Mouse (Mus musculus): ENCODE data around the gene Lst1. TPM values are rescaled to one million over a fixed set of nuclear protein-coding genes. Genes with fewer than 3 reads are reported as not detected.

Gene Lst1
- total RNA-seq, 2 experiments from 2014 or later = 4.6 to 5.3 TPM

GRCm38 (mm10) chr17:35158850-35159593, 29.2 kb downstream of the Lst1 start:
- no peak for DNase-seq

- DNase-seq = no peak
Measured at GRCm38 (mm10) chr17:35157661-35158175, 30.5 kb downstream of the Lst1 start.

GRCm38 (mm10) chr17:35157254-35157653, 31.0 kb downstream of the Lst1 start:
- DNase-seq = no peak

GRCm38 (mm10) chr17:35156461-35157200, 31.6 kb downstream of the Lst1 start:
- no peak for DNase-seq

GRCm38 (mm10) chr17:35155451-35155850, 32.8 kb downstream of the Lst1 start:
- DNase-seq = no peak

GRCm38 (mm10) chr17:35154616-35155015, 33.6 kb downstream of the Lst1 start:
- no peak for DNase-seq

- DNase-seq = no peak
Measured at GRCm38 (mm10) chr17:35153931-35154330, 34.3 kb downstream of the Lst1 start.

- DNase-seq = no peak
Measured at GRCm38 (mm10) chr17:35153077-35153476, 35.2 kb downstream of the Lst1 start.

GRCm38 (mm10) chr17:35152121-35152520, 36.1 kb downstream of the Lst1 start:
- DNase-seq = no peak

- DNase-seq = no peak
Measured at GRCm38 (mm10) chr17:35147922-35148639, 40.2 kb downstream of the Lst1 start.

- DNase-seq = no peak
Measured at GRCm38 (mm10) chr17:35147348-35147747, 40.9 kb downstream of the Lst1 start.

- DNase-seq = no peak
Measured at GRCm38 (mm10) chr17:35146139-35146538, 42.1 kb downstream of the Lst1 start.

GRCm38 (mm10) chr17:35141971-35142370, 46.3 kb downstream of the Lst1 start:
- DNase-seq = no peak

GRCm38 (mm10) chr17:35140490-35140996, 47.7 kb downstream of the Lst1 start:
- no peak for DNase-seq

- no peak for DNase-seq
Measured at GRCm38 (mm10) chr17:35139269-35139668, 49.0 kb downstream of the Lst1 start.

GRCm38 (mm10) chr17:35135591-35136320, 52.5 kb downstream of the Lst1 start:
- DNase-seq = no peak

Small RNA genes within 50 kb of the gene (microRNA-seq; reads per million reads assigned to microRNA genes)
- gene Mir6973a = 0 reads per million in 2 experiments
- 0 reads per million in 2 experiments for gene Mir6974

Other genes with a start within 250 kb of the Lst1 start
- 1 to 10 TPM; 2.2 to 4.3 TPM for gene Hspa1b, start 229.2 kb downstream of the Lst1 start, total RNA-seq (2021)
- gene Gm20481, start 218.5 kb downstream of the Lst1 start, total RNA-seq (2021) = not detected
- 1 to 10 TPM; 3.8 to 6.4 TPM for gene Hspa1a, start 216.3 kb downstream of the Lst1 start, total RNA-seq (2021)
- 1 to 10 TPM; 6.2 to 9.9 TPM for gene Hspa1l, start 215.7 kb downstream of the Lst1 start, total RNA-seq (2021)
- 10 to 100 TPM; 24.7 to 28.2 TPM for gene Lsm2, start 206.6 kb downstream of the Lst1 start, total RNA-seq (2021)
- gene Vars, start 187.5 kb downstream of the Lst1 start, total RNA-seq (2021) = 10 to 100 TPM; 31.4 to 40.7 TPM
- gene Vwa7, start 171.9 kb downstream of the Lst1 start, total RNA-seq (2021) = 1 to 10 TPM; 2.0 to 2.5 TPM
- 1 to 10 TPM; 2.8 to 3.1 TPM for gene Sapcd1, start 160.4 kb downstream of the Lst1 start, total RNA-seq (2021)
- 1 to 10 TPM; 1.5 to 3.5 TPM for gene Msh5, start 141.7 kb downstream of the Lst1 start, total RNA-seq (2021)
- 10 to 100 TPM; 39.2 to 50.5 TPM for gene Clic1, start 138.5 kb downstream of the Lst1 start, total RNA-seq (2021)
- gene Ddah2, start 129.4 kb downstream of the Lst1 start, total RNA-seq (2021) = 10 to 100 TPM; 45.3 to 51.9 TPM
- gene Ly6g6c, start 123.1 kb downstream of the Lst1 start, total RNA-seq (2021) = not detected
- gene Mpig6b, start 122.3 kb downstream of the Lst1 start, total RNA-seq (2021) = under 1 TPM in 1 of 2 experiments, not detected in 1; 0.20 TPM
- not detected for gene Ly6g6e, start 111.5 kb downstream of the Lst1 start, total RNA-seq (2021)
- under 1 TPM in 1 of 2 experiments, not detected in 1; 0.97 TPM for gene Ly6g6d, start 110.4 kb downstream of the Lst1 start, total RNA-seq (2021)
- under 1 TPM in 1 of 2 experiments, not detected in 1; 0.23 TPM for gene Ly6g6f, start 102.8 kb downstream of the Lst1 start, total RNA-seq (2021)
- 10 to 100 TPM; 59.1 to 65.0 TPM for gene Abhd16a, start 99.2 kb downstream of the Lst1 start, total RNA-seq (2021)
- gene Ly6g5c, start 80.2 kb downstream of the Lst1 start, total RNA-seq (2021) = not detected
- under 1 TPM in 1 of 2 experiments, not detected in 1; 0.34 TPM for gene Ly6g5b, start 73.0 kb downstream of the Lst1 start, total RNA-seq (2021)
- gene Gpank1, start 67.0 kb downstream of the Lst1 start, total RNA-seq (2021) = 1 to 10 TPM; 4.9 to 6.3 TPM
- gene Csnk2b, start 66.4 kb downstream of the Lst1 start, total RNA-seq (2021) = 100 to 1,000 TPM; 165 to 166 TPM
- gene D17H6S53E, start 62.1 kb downstream of the Lst1 start, total RNA-seq (2021) = 10 to 100 TPM; 11.8 to 18.8 TPM
- not detected for gene Apom, start 56.4 kb downstream of the Lst1 start, total RNA-seq (2021)
- 100 to 1,000 TPM; 217 to 220 TPM for gene Bag6, start 53.3 kb downstream of the Lst1 start, total RNA-seq (2021)
- gene Prrc2a, start 23.5 kb downstream of the Lst1 start, total RNA-seq (2021) = 100 to 1,000 TPM; 128 to 149 TPM
- gene Aif1, start 12.4 kb downstream of the Lst1 start, total RNA-seq (2021) = 1 to 10 TPM; 2.4 to 2.6 TPM
- under 1 TPM; 0.68 to 0.75 TPM for gene Ltb, start 6.0 kb upstream of the Lst1 start, total RNA-seq (2021)
- under 1 TPM; 0.23 to 0.99 TPM for gene Tnf, start 13.6 kb upstream of the Lst1 start, total RNA-seq (2021)
- under 1 TPM in 1 of 2 experiments, not detected in 1; 0.16 TPM for gene Lta, start 16.9 kb upstream of the Lst1 start, total RNA-seq (2021)
- not detected for gene Gm16181, start 32.4 kb upstream of the Lst1 start, total RNA-seq (2021)
- 1 to 10 TPM; 2.1 to 3.3 TPM for gene Atp6v1g2, start 45.2 kb upstream of the Lst1 start, total RNA-seq (2021)
- gene Nfkbil1, start 47.4 kb upstream of the Lst1 start, total RNA-seq (2021) = 10 to 100 TPM in 1 of 2 experiments, 1 to 10 TPM in 1; 9.9 to 11.1 TPM
- gene Ddx39b, start 53.3 kb upstream of the Lst1 start, total RNA-seq (2021) = 100 to 1,000 TPM; 147 to 169 TPM
- gene H2-D1, start 74.3 kb upstream of the Lst1 start, total RNA-seq (2021) = 10 to 100 TPM; 39.3 to 47.2 TPM
- under 1 TPM; 0.23 to 0.70 TPM for gene H2-Q1, start 132.0 kb upstream of the Lst1 start, total RNA-seq (2021)
- under 1 TPM; 0.34 to 0.45 TPM for gene H2-Q2, start 153.8 kb upstream of the Lst1 start, total RNA-seq (2021)
- gene H2-Q4, start 191.2 kb upstream of the Lst1 start, total RNA-seq (2021) = 1 to 10 TPM; 5.1 to 6.0 TPM
- gene H2-Q6, start 236.4 kb upstream of the Lst1 start, total RNA-seq (2021) = under 1 TPM in 1 of 2 experiments, not detected in 1; 0.43 TPM